Mouse (Mus musculus): ENCODE measurements around the gene Ncl. TPM values are rescaled to one million over a fixed set of nuclear protein-coding genes. Genes with fewer than 3 reads are reported as not detected.

The Ncl gene
- polyA plus RNA-seq (2015; fragmentation: Nextera tagmentation; extraction: Ambion mirVana), result 380 and 415 TPM in 2 replicates

DNA sequence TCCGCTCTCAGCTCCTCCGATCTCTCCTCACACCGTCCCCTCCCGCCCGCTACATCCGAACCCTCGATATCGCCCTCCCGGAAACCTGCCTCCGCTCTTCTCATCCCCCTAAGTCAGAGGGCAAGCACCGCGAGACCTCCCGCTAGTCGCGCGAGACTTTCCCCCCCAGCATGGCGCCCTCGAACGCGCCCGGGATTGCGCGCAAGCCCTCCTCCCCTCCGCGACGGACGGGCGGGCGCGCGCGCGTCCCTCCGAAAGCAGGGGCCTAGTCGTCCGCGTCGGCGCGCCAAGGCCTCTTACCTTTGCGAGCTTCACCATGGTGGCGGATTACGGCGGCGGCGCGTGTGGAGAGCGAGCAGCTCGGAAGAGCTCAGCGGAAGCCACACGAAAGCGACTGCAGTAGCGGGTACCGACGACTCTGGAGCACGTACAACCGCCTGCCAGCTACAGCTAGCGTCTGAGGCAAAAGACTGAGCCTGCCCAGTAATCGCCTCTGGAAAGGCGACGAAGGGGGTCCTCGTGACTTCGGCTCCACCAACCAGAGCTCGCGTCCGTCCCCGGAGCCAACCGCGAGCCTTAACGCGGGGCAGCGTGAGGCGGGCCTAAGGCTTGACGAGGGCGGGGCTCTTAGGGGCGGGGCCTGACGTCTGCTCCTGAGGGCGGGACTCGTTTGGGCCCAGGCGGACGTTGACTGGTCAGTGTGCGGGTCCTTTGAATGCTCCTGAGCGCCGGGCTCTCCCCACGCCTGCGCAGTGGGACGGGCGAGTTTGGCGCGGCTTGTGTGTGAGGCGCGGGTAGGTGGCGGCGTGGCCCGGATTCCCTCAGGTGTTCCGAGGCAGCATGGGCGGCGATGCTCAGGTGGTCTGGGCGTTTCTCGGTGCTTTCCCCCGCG, at the start of gene Ncl:
TSS of gene Ncl (minus strand) at position 495 of the 892 bp plus-strand sequence.

GRCm38 (mm10) chr1:86302532-86302931, 56.7 kb downstream of the Ncl start, which contains the start of gene B3gnt7:
Gene B3gnt7 (plus strand): TSS chr1:86302832.

Other genes with a start within 250 kb of the Ncl start
- 0.27 and 0.30 TPM in 2 replicates for gene Htr2b, start 247.4 kb downstream of the Ncl start, polyA plus RNA-seq (2015; fragmentation: Nextera tagmentation; extraction: Ambion mirVana)
- not detected in 2 replicates for gene Gm21972, start 225.8 kb downstream of the Ncl start, polyA plus RNA-seq (2015; fragmentation: Nextera tagmentation; extraction: Ambion mirVana)
- gene Armc9, start 204.6 kb downstream of the Ncl start, polyA plus RNA-seq (2015; fragmentation: Nextera tagmentation; extraction: Ambion mirVana), result 14.0 and 16.5 TPM in 2 replicates
- gene B3gnt7, start 56.6 kb downstream of the Ncl start, polyA plus RNA-seq (2015; fragmentation: Nextera tagmentation; extraction: Ambion mirVana), result 2.1 and 2.2 TPM in 2 replicates
- 0.10 TPM in 1 of 2 replicates, not detected in the other for gene Nmur1, start 66.8 kb upstream of the Ncl start, polyA plus RNA-seq (2015; fragmentation: Nextera tagmentation; extraction: Ambion mirVana)
- not detected in 2 replicates for gene Tex44, start 66.9 kb upstream of the Ncl start, polyA plus RNA-seq (2015; fragmentation: Nextera tagmentation; extraction: Ambion mirVana)
- gene Ptma, start 167.3 kb upstream of the Ncl start, polyA plus RNA-seq (2015; fragmentation: Nextera tagmentation; extraction: Ambion mirVana), result 1,912 and 1,997 TPM in 2 replicates
- 43.0 and 47.1 TPM in 2 replicates for gene Pde6d, start 223.2 kb upstream of the Ncl start, polyA plus RNA-seq (2015; fragmentation: Nextera tagmentation; extraction: Ambion mirVana)
- gene Cops7b, start 223.5 kb upstream of the Ncl start, polyA plus RNA-seq (2015; fragmentation: Nextera tagmentation; extraction: Ambion mirVana), result 15.5 and 18.0 TPM in 2 replicates